In genomic region chr5:121606151-121606550, GRCm38 (mm10) we compare ENCODE assay signal across 9 mouse cellular contexts. TPM values are rescaled to one million over a fixed set of nuclear protein-coding genes. Genes with fewer than 3 reads are reported as not detected.
DNase-seq lines count a peak whose midpoint lies in the region; ATAC-seq lines count a peak whose summit lies in the region.
"Had no signal": no experiment of that assay in that cellular context is flagged by ENCODE, and none has a peak within 500 bp of the region (broad histone marks: within the 10 kb centered on the region; RNA-seq: fewer than 3 reads in every experiment).

No protein-coding gene starts in this region.

- no peaks in the 10 kb centered on the region for H3K9me3 ChIP-seq in hindbrain, embryonic 14.5 days (ENCODE audit: control insufficient read depth, low read length)
- H3K9me3 ChIP-seq in hindbrain, embryonic 12.5 days (replicated peaks): no peaks in the 10 kb centered on the region
- no peaks in the 10 kb centered on the region for H3K9me3 ChIP-seq in embryonic facial prominence, embryonic 10.5 days

- H3K4me2 ChIP-seq in hindbrain, embryonic 14.5 days (replicated peaks): no peak overlapping the region
- no peak overlapping the region for H3K4me2 ChIP-seq in hindbrain, embryonic 12.5 days (replicated peaks)

- H3K27me3 ChIP-seq in hindbrain, embryonic 14.5 days (ENCODE audit: control insufficient read depth, insufficient read depth, low read length): no peaks in the 10 kb centered on the region
- H3K27me3 ChIP-seq in hindbrain, embryonic 12.5 days: no peaks in the 10 kb centered on the region
- no peaks in the 10 kb centered on the region for H3K27me3 ChIP-seq in embryonic facial prominence, embryonic 10.5 days (replicated peaks; ENCODE audit: low read depth, poor library complexity, severe bottlenecking)

- H3K4me3 ChIP-seq in hindbrain, embryonic 14.5 days (replicated peaks; ENCODE audit: low read length): no peak overlapping the region
- no peak overlapping the region for H3K4me3 ChIP-seq in hindbrain, embryonic 12.5 days
- no peak overlapping the region for H3K4me3 ChIP-seq in embryonic facial prominence, embryonic 10.5 days

- H3K36me3 ChIP-seq in hindbrain, embryonic 14.5 days (replicated peaks; ENCODE audit: control insufficient read depth, insufficient read depth): no peaks in the 10 kb centered on the region
- no peaks in the 10 kb centered on the region for H3K36me3 ChIP-seq in hindbrain, embryonic 12.5 days
- H3K36me3 ChIP-seq in embryonic facial prominence, embryonic 10.5 days (replicated peaks): no peaks in the 10 kb centered on the region

- no peak overlapping the region for H3K9ac ChIP-seq in hindbrain, embryonic 14.5 days
- no peak overlapping the region for H3K9ac ChIP-seq in hindbrain, embryonic 12.5 days

- 0% methylated on average over 2 of the region's 2 CpGs for WGBS in hindbrain, embryonic 14.5 days
- 0% methylated on average over 2 of the region's 2 CpGs for WGBS in hindbrain, embryonic 12.5 days
- 0% methylated on average over 2 of the region's 2 CpGs for WGBS in embryonic facial prominence, embryonic 10.5 days

- H3K27ac ChIP-seq in hindbrain, embryonic 14.5 days: no peak overlapping the region
- no peak overlapping the region for H3K27ac ChIP-seq in hindbrain, embryonic 12.5 days
- H3K27ac ChIP-seq in embryonic facial prominence, embryonic 10.5 days (replicated peaks): no peak overlapping the region
- H3K27ac ChIP-seq: macrophage had no signal

- intact Hi-C loops in left cerebral cortex, postnatal 4 days (cut with DNase I): no loop called here

- peak; percentile 74 for DNase-seq in hindbrain, embryonic 14.5 days (ENCODE audit: low spot score)
- DNase-seq in adrenal gland, postnatal 10 days: peak; percentile 89
- DNase-seq in embryonic facial prominence, embryonic 10.5 days (ENCODE audit: low spot score): peak; percentile 78
- peak; percentile 89 for DNase-seq in heart, postnatal 4 days
- DNase-seq in left cerebral cortex, postnatal 4 days: peak; percentile 74
- peak; percentile 61 for DNase-seq in testis, postnatal 14 days (ENCODE audit: low spot score)

- no peaks in the 10 kb centered on the region for H3K4me1 ChIP-seq in hindbrain, embryonic 14.5 days (replicated peaks; ENCODE audit: control insufficient read depth, insufficient read depth, low read length)
- 0 out of 2 replicates have a peak, but pooled peaks cover 6% of the 10 kb centered on the region for H3K4me1 ChIP-seq in hindbrain, embryonic 12.5 days
- peaks cover 5% of the 10 kb centered on the region; the same call in 1 of the 2 replicates for H3K4me1 ChIP-seq in embryonic facial prominence, embryonic 10.5 days

- no peak for ATAC-seq in hindbrain, embryonic 14.5 days (ENCODE audit: low FRiP score)
- ATAC-seq in hindbrain, embryonic 12.5 days (ENCODE audit: low FRiP score): no peak
- ATAC-seq in neutrophil, adult 5-6 weeks (ENCODE audit: extremely low read depth, insufficient number of reproducible peaks, low FRiP score, poor library complexity, severe bottlenecking): peak; percentile 60; the same call in 1 of the 2 replicates

RNA-seq across cellular contexts. Expression of gene Aldh2, which starts 12.5 kb away (rescaled TPM):
- 54.5 and 58.7 TPM in 2 replicates for polyA plus RNA-seq in hindbrain, embryonic 14.5 days (2014; fragmentation: Nextera tagmentation; extraction: Ambion mirVana)
- 133 and 138 TPM in 2 replicates for polyA plus RNA-seq in hindbrain, embryonic 12.5 days (2016; fragmentation: Nextera tagmentation; extraction: Ambion mirVana)
- 100 to 1,000 TPM; 712 to 837 TPM for total RNA-seq in adrenal gland, postnatal 10 days (2021)
- 145 and 157 TPM in 2 replicates for polyA plus RNA-seq in embryonic facial prominence, embryonic 10.5 days (2016; fragmentation: Nextera tagmentation; extraction: Ambion mirVana)
- total RNA-seq in heart, postnatal 4 days (2021): 100 to 1,000 TPM in 1 of 2 experiments, 10 to 100 TPM in 1; 95.1 to 103 TPM
- total RNA-seq in left cerebral cortex, postnatal 4 days (2021): 10 to 100 TPM; 87.4 to 90.9 TPM
- total RNA-seq in neutrophil, adult 5-6 weeks (2017): 253 and 275 TPM in 2 replicates

RNA-seq across cellular contexts. Expression of gene Acad12, which starts 12.6 kb away (rescaled TPM):
- 1.2 and 1.5 TPM in 2 replicates for polyA plus RNA-seq in hindbrain, embryonic 14.5 days (2014; fragmentation: Nextera tagmentation; extraction: Ambion mirVana)
- polyA plus RNA-seq in hindbrain, embryonic 12.5 days (2016; fragmentation: Nextera tagmentation; extraction: Ambion mirVana): 2.2 and 2.5 TPM in 2 replicates
- total RNA-seq in adrenal gland, postnatal 10 days (2021): 10 to 100 TPM; 20.1 to 24.0 TPM
- 1.7 and 2.6 TPM in 2 replicates for polyA plus RNA-seq in embryonic facial prominence, embryonic 10.5 days (2016; fragmentation: Nextera tagmentation; extraction: Ambion mirVana)
- total RNA-seq in heart, postnatal 4 days (2021): 10 to 100 TPM; 21.0 to 21.2 TPM
- total RNA-seq in left cerebral cortex, postnatal 4 days (2021): 1 to 10 TPM; 3.7 TPM
- total RNA-seq in neutrophil, adult 5-6 weeks (2017): 7.3 and 8.2 TPM in 2 replicates

RNA-seq across cellular contexts. Expression of gene Acad10, which starts 54.2 kb away (rescaled TPM):
- 1.7 and 2.2 TPM in 2 replicates for polyA plus RNA-seq in hindbrain, embryonic 14.5 days (2014; fragmentation: Nextera tagmentation; extraction: Ambion mirVana)
- polyA plus RNA-seq in hindbrain, embryonic 12.5 days (2016; fragmentation: Nextera tagmentation; extraction: Ambion mirVana): 1.9 TPM in 2 replicates
- 10 to 100 TPM; 38.6 to 43.6 TPM for total RNA-seq in adrenal gland, postnatal 10 days (2021)
- polyA plus RNA-seq in embryonic facial prominence, embryonic 10.5 days (2016; fragmentation: Nextera tagmentation; extraction: Ambion mirVana): 2.6 and 3.2 TPM in 2 replicates
- total RNA-seq in heart, postnatal 4 days (2021): 1 to 10 TPM; 7.1 to 7.8 TPM
- 1 to 10 TPM; 2.2 to 2.5 TPM for total RNA-seq in left cerebral cortex, postnatal 4 days (2021)
- total RNA-seq in neutrophil, adult 5-6 weeks (2017): 3.1 and 4.1 TPM in 2 replicates

RNA-seq across cellular contexts. Expression of gene Brap, which starts 54.2 kb away (rescaled TPM):
- polyA plus RNA-seq in hindbrain, embryonic 14.5 days (2014; fragmentation: Nextera tagmentation; extraction: Ambion mirVana): 41.5 and 47.3 TPM in 2 replicates
- 51.5 and 52.8 TPM in 2 replicates for polyA plus RNA-seq in hindbrain, embryonic 12.5 days (2016; fragmentation: Nextera tagmentation; extraction: Ambion mirVana)
- total RNA-seq in adrenal gland, postnatal 10 days (2021): 10 to 100 TPM; 57.2 to 62.6 TPM
- polyA plus RNA-seq in embryonic facial prominence, embryonic 10.5 days (2016; fragmentation: Nextera tagmentation; extraction: Ambion mirVana): 41.9 and 44.5 TPM in 2 replicates
- total RNA-seq in heart, postnatal 4 days (2021): 10 to 100 TPM; 26.8 to 32.0 TPM
- total RNA-seq in left cerebral cortex, postnatal 4 days (2021): 10 to 100 TPM; 45.3 to 47.4 TPM
- 90.0 and 97.5 TPM in 2 replicates for total RNA-seq in neutrophil, adult 5-6 weeks (2017)
